ENCODE assay signal across 11 mouse cellular contexts in the genomic region with DNA sequence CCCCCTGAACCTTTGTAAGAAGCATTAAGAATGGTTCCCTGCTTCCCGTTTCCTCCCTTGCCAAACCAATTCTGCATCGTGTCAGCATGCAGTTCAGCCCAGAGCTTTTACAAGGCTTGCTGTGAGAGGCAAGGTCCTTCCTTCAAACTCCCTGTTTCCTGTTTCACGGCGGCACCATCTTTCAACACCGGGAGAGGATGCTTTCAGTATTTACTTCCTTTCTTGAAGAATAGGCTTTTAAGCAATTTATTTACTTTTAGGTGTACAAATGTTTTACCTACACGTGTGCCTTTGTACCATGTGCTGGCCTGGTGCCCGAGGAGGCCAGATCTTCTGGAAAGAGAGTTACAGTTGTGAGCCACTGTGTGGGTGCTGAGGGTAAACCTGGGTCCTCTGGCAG. TPM values are rescaled to one million over a fixed set of nuclear protein-coding genes. Genes with fewer than 3 reads are reported as not detected.
DNase-seq lines count a peak whose midpoint lies in the region; ATAC-seq lines count a peak whose summit lies in the region.
"Had no signal": no experiment of that assay in that cellular context is flagged by ENCODE, and none has a peak within 500 bp of the region (broad histone marks: within the 10 kb centered on the region; RNA-seq: fewer than 3 reads in every experiment).

No protein-coding gene starts in this region.

- no peak overlapping the region for H3K4me2 ChIP-seq in limb, embryonic 11.5 days (ENCODE audit: low read depth, severe bottlenecking)
- H3K4me2 ChIP-seq: midbrain, embryonic 13.5 days had no signal

- no peak for ATAC-seq in limb, embryonic 11.5 days (ENCODE audit: insufficient number of reproducible peaks, low FRiP score, low TSS enrichment, low read depth)
- ATAC-seq: midbrain, embryonic 13.5 days had no signal

- peak overlapping the region; percentile 13; the same call in 1 of the 2 replicates for H3K27ac ChIP-seq in heart, embryonic 10.5 days
- peak overlapping the region; percentile 75; the same call in 1 of the 2 replicates for H3K27ac ChIP-seq in limb, embryonic 11.5 days (replicated peaks; ENCODE audit: low read depth, low read length)

- no peaks in the 10 kb centered on the region for H3K27me3 ChIP-seq in heart, embryonic 10.5 days (ENCODE audit: insufficient read depth, poor library complexity, severe bottlenecking)
- no peaks in the 10 kb centered on the region for H3K27me3 ChIP-seq in limb, embryonic 11.5 days (ENCODE audit: control insufficient read depth, insufficient read depth, low read length)
- H3K27me3 ChIP-seq: midbrain, embryonic 13.5 days had no signal

- no peaks in the 10 kb centered on the region for H3K9me3 ChIP-seq in heart, embryonic 10.5 days
- H3K9me3 ChIP-seq in limb, embryonic 11.5 days (ENCODE audit: control insufficient read depth, low read length) = no peaks in the 10 kb centered on the region
- H3K9me3 ChIP-seq: midbrain, embryonic 13.5 days had no signal

- no peak overlapping the region for H3K4me3 ChIP-seq in heart, embryonic 10.5 days
- H3K4me3 ChIP-seq in limb, embryonic 11.5 days (ENCODE audit: low read depth, low read length) = no peak overlapping the region
- H3K4me3 ChIP-seq: midbrain, embryonic 13.5 days had no signal

- peaks cover 36% of the 10 kb centered on the region for H3K4me1 ChIP-seq in heart, embryonic 10.5 days
- H3K4me1 ChIP-seq in limb, embryonic 11.5 days (ENCODE audit: control insufficient read depth, insufficient read depth, low read length) = peaks cover 15% of the 10 kb centered on the region; the same call in 1 of the 2 replicates

- no peak for DNase-seq in heart, embryonic 10.5 days (ENCODE audit: low spot score)
- no peak for DNase-seq in heart, postnatal 4 days
- DNase-seq in CD8-positive naive resting alpha-beta T cell, adult 2 months (ENCODE audit: low read depth in 2 of 2, low spot score in 2 of 2) = peak; percentile 35 to 37
- DNase-seq in limb, embryonic 11.5 days (ENCODE audit: low spot score) = no peak
- peak; percentile 75 for DNase-seq in naive thymus-derived CD4-positive, alpha-beta T cell, adult 2 months (ENCODE audit: low read depth)
- no peak for DNase-seq in layer of hippocampus, adult 9-10 months (ENCODE audit: low spot score)
- DNase-seq in cerebellum, adult 11-12 months = no peak
- DNase-seq in gastrocnemius, postnatal 25 days = no peak
- DNase-seq: adrenal gland, postnatal 10 days; right cerebral cortex, postnatal 25 days had no signal

- no peak overlapping the region for H3K9ac ChIP-seq in limb, embryonic 11.5 days (ENCODE audit: low read length)
- H3K9ac ChIP-seq: midbrain, embryonic 13.5 days had no signal

- 68% methylated on average over 7 of the region's 7 CpGs for WGBS in heart, embryonic 10.5 days
- WGBS in limb, embryonic 11.5 days = 77% methylated on average over 7 of the region's 7 CpGs

- H3K36me3 ChIP-seq in heart, embryonic 10.5 days = no peaks in the 10 kb centered on the region
- no peaks in the 10 kb centered on the region for H3K36me3 ChIP-seq in limb, embryonic 11.5 days (ENCODE audit: control insufficient read depth, insufficient read depth, low read length)
- H3K36me3 ChIP-seq: midbrain, embryonic 13.5 days had no signal

RNA-seq across cellular contexts. Expression of gene Fam160b1, which starts 4.2 kb away (rescaled TPM):
- 11.2 and 11.8 TPM in 2 replicates for polyA plus RNA-seq in heart, embryonic 10.5 days (2016; fragmentation: Nextera tagmentation; extraction: Ambion mirVana)
- 10 to 100 TPM; 18.6 to 19.4 TPM for total RNA-seq in heart, postnatal 4 days (2021)
- polyA plus RNA-seq in limb, embryonic 11.5 days (2014; fragmentation: Nextera tagmentation; extraction: Ambion mirVana) = 15.8 and 16.6 TPM in 2 replicates
- 1 to 10 TPM; 8.2 to 9.0 TPM for total RNA-seq in gastrocnemius, postnatal 25 days (2021)

RNA-seq across cellular contexts. Expression of gene Ablim1, which starts 41.6 kb away (rescaled TPM):
- 41.9 and 60.6 TPM in 2 replicates for polyA plus RNA-seq in heart, embryonic 10.5 days (2016; fragmentation: Nextera tagmentation; extraction: Ambion mirVana)
- total RNA-seq in heart, postnatal 4 days (2021) = 100 to 1,000 TPM; 312 to 353 TPM
- polyA plus RNA-seq in limb, embryonic 11.5 days (2014; fragmentation: Nextera tagmentation; extraction: Ambion mirVana) = 16.8 and 17.9 TPM in 2 replicates
- total RNA-seq in gastrocnemius, postnatal 25 days (2021) = 10 to 100 TPM; 37.6 to 41.4 TPM

Comparison
In these comparisons a context has a peak if more than half of its experiments do, and no peak if none do; other contexts are left out.
1. DNase-seq: peak in CD8-positive naive resting alpha-beta T cell, adult 2 months (2 of 2) and naive thymus-derived CD4-positive, alpha-beta T cell, adult 2 months (single experiment); none in heart, embryonic 10.5 days (single experiment), heart, postnatal 4 days (single experiment), limb, embryonic 11.5 days (single experiment), layer of hippocampus, adult 9-10 months (single experiment), cerebellum, adult 11-12 months (single experiment) and gastrocnemius, postnatal 25 days (single experiment).
2. RNA of gene Ablim1, which starts 41.6 kb away (total RNA-seq): 312 to 353 TPM in heart, postnatal 4 days; 37.6 to 41.4 TPM in gastrocnemius, postnatal 25 days; every median in the first group is over 4 times any median in the second.